Mouse (Mus musculus): ENCODE measurements at regions not wholly inside any gene's neighbourhood (a gene's known extent, or its start where the extent isn't known, plus 50 kb on each side); places are given as distances from the start of the nearest gene placed in this dataset.

DNA sequence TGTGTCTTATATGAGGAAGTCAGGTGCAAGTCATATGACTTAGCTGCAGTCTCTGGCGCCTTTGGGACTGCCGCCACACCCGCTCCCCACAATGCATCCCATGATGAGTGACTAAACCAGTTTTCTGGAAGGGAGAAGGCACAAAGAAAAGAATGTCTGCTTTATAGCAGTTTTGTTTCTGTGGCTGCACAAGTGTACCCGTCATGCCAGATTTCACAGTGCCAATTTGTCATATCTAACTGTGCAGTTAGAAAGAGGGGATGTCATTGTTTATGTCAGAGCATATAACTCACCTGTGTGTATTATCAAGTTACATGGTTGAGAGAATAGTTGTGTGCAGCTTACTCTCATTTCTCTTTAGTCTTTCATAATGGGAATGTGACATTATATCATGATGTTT lies 586.9 kb upstream of the Marcks start:
- TF ChIP-seq CTCF (IDR thresholded peaks at IDR 0.05; ENCODE audit: low read depth) = no peak
- TF ChIP-seq EP300 (IDR thresholded peaks at IDR 0.05; ENCODE audit: low read depth) = no peak
